Mouse (Mus musculus): ENCODE results near the gene Myo1c.

DNA sequence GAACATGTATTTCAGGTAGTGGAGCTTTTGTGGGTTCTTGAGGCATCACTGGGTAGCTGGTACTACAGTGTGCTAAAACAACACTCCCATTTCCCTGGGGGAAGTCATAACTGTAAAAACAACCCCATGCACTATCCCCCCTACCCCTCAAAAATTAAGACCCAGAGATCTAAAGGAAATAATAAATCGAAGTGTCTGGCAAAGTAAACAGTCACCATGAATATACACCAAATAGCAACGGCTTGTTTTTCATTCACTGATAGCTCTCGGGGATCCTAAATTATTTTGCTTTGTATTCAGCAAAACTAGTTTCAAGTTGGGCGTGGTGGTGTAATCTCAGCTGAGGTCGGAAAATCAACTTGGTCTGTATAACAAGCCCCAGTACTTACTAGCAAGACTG is 20.2 kb upstream of the Myo1c start:
- TF ChIP-seq POLR2A (IDR thresholded peaks at IDR 0.05; ENCODE audit: low read depth, low read length) (no peak), CTCF (IDR thresholded peaks at IDR 0.05; ENCODE audit: extremely low read depth, insufficient read length, insufficient replicate concordance, low read depth, low read length) (no peak)

Data from small intestine, adult 2 months (tissue).